Mouse (Mus musculus) kidney, embryonic 14.5 days (tissue): ENCODE measurements around the gene Dnm2. TPM values are rescaled to one million over a fixed set of nuclear protein-coding genes. Genes with fewer than 3 reads are reported as not detected.
"Not testable (repeated sequence)": the region's sequence is repeated elsewhere in the genome, so short reads cannot be mapped to it uniquely, and the experiment has no call there.

Source experiments
- ATAC-seq: fragments of 200-750 bp; cut with Nextera tagmentation; 2 replicates; pipeline ENCODE4 v1.8.0; 2017; ENCODE audit warnings: moderate number of reproducible peaks, mild to moderate bottlenecking, moderate TSS enrichment, moderate library complexity; ENCODE audit not compliant: low FRiP score, low TSS enrichment
- H3K27ac ChIP-seq: fragments of 300-500 bp; sonication (generic); 2 replicates; pipeline ENCODE4 v1.5.1; 2014; ENCODE audit warnings: low read depth, mild to moderate bottlenecking, low read length, moderate library complexity, mixed read lengths
- H3K27me3 ChIP-seq: fragments of 300-500 bp; sonication (generic); 2 replicates; pipeline ENCODE4 v1.6.1; 2014; ENCODE audit warnings: mild to moderate bottlenecking, low read length; ENCODE audit not compliant: control insufficient read depth, insufficient read depth
- H3K36me3 ChIP-seq: fragments of 300-500 bp; sonication (generic); 2 replicates; pipeline ENCODE4 v1.6.1; 2014; ENCODE audit warnings: low read length, mixed read lengths; ENCODE audit not compliant: control insufficient read depth, insufficient read depth
- H3K4me1 ChIP-seq: fragments of 300-500 bp; sonication (generic); 2 replicates; pipeline ENCODE4 v1.6.1; 2014; ENCODE audit warnings: low read length, mixed read lengths; ENCODE audit not compliant: control insufficient read depth, insufficient read depth
- H3K4me2 ChIP-seq: fragments of 300-500 bp; sonication (generic); replicated peaks from 2 replicates; pipeline ENCODE4 v1.6.1; 2014; ENCODE audit warnings: low read depth, mild to moderate bottlenecking, low read length
- H3K4me3 ChIP-seq: fragments of 300-500 bp; sonication (generic); 2 replicates; pipeline ENCODE4 v1.5.1; 2014; ENCODE audit warnings: mild to moderate bottlenecking, low read length
- H3K9ac ChIP-seq: fragments of 300-500 bp; sonication (generic); 2 replicates; pipeline ENCODE4 v1.6.1; 2014; ENCODE audit warnings: low read depth, mild to moderate bottlenecking, low read length, moderate library complexity
- H3K9me3 ChIP-seq: fragments of 300-500 bp; sonication (generic); 2 replicates; pipeline ENCODE4 v1.6.1; 2016; ENCODE audit warnings: low read length; ENCODE audit not compliant: control insufficient read depth
- WGBS: fragments of 180-500 bp; shearing (Covaris S2); extraction: QIAGEN DNeasy Blood & Tissue Kit; methylation state at CpG from one replicate; pipeline ENCODE4 v1.1.7; 2014; 5-methylcytosine and 5-hydroxymethylcytosine counted together
- polyA plus RNA-seq: library from polyadenylated mRNA; unstranded; fragments of >200 nt; fragmentation: Nextera tagmentation; extraction: Ambion mirVana; gene quantifications from 2 replicates; pipeline ENCODE4 v1.2.1, GENCODE M21; 2014

Dnm2 gene
- polyA plus RNA-seq, 1 experiment from 2014 or later, result 66.1 TPM

DNA sequence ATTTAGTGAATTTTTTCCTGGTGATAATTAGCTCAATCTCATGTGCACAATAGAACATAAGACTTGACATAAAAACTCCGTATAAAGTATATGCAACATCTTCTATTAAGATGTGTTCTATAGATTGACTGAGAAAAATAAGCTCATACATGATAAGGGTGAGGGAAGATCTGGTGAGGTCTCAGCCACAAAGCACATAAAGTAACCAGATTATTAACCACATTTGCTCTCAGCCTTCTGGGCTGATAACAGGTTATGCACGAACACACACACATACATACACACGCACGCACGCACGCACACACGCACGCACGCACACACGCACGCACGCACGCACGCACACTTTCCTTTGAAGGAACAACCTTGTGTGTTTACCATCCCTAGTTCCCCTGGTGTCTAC lies 111.8 kb downstream of the Dnm2 start:
- no peak overlapping the region for H3K4me3 ChIP-seq
- no peaks in the 10 kb centered on the region for H3K27me3 ChIP-seq
- H3K9ac ChIP-seq, result no peak overlapping the region
- H3K9me3 ChIP-seq, result no peaks in the 10 kb centered on the region
- 91% methylated on average over 14 of the region's 14 CpGs for WGBS
- no peak for ATAC-seq
- no peaks in the 10 kb centered on the region for H3K36me3 ChIP-seq
- H3K4me2 ChIP-seq, result no peak overlapping the region
- no peaks in the 10 kb centered on the region for H3K4me1 ChIP-seq
- no peak overlapping the region for H3K27ac ChIP-seq

- H3K9me3 ChIP-seq, result no peaks in the 10 kb centered on the region
- H3K9ac ChIP-seq, result no peak overlapping the region
- H3K36me3 ChIP-seq, result no peaks in the 10 kb centered on the region
- no peaks in the 10 kb centered on the region for H3K27me3 ChIP-seq
- H3K4me2 ChIP-seq, result no peak overlapping the region
- no peak overlapping the region for H3K27ac ChIP-seq
- H3K4me3 ChIP-seq, result no peak overlapping the region
- H3K4me1 ChIP-seq, result no peaks in the 10 kb centered on the region
- WGBS, result 75% methylated on average over 4 of the region's 4 CpGs
- ATAC-seq, result no peak
Observed at GRCm38 (mm10) chr9:21537009-21537408, 112.3 kb downstream of the Dnm2 start.

DNA sequence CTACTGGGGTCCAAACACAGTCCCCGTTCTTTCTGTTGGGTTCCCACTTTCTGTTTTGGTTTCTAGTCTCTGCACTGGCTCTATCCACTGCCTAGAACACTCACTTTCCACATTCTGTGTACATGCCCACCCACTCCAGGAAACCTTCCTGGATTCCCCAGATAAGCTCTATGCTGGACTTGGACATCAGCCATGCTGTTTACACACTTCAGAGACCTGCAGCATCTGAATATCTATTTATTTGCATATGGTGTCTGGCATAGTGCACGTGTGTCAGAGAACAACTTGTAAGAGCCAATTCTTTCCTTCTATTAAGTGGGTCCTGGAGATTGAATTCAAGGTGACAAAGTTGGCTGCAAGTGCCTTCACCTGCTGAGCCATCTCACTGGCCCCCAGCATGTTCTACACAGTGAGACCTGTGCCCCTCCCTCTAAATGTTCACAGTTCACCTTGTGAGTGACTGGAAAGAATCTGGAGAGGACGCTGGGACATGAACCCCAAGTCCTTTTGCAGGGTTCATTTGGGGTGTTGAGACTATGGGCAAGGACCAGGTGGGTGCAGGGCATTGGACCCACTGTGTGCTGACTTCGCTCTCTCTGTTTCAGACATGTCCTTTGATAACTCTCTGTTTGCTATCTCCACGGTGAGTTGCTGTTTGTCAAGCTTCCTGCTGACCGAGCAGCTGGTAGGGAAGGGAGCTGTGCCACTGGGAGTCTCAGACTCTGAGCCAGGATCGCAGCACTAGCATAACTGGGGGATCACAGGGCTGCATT lies 115.5 kb downstream of the Dnm2 start:
- H3K9ac ChIP-seq, result no peak overlapping the region
- no peak for ATAC-seq
- H3K27ac ChIP-seq, result no peak overlapping the region
- peaks cover 5% of the 10 kb centered on the region; the same call in 1 of the 2 replicates for H3K4me1 ChIP-seq
- no peaks in the 10 kb centered on the region for H3K9me3 ChIP-seq
- H3K27me3 ChIP-seq, result no peaks in the 10 kb centered on the region
- no peak overlapping the region for H3K4me3 ChIP-seq
- H3K36me3 ChIP-seq, result no peaks in the 10 kb centered on the region
- H3K4me2 ChIP-seq, result no peak overlapping the region
- WGBS, result 80% methylated on average over 7 of the region's 7 CpGs

DNA sequence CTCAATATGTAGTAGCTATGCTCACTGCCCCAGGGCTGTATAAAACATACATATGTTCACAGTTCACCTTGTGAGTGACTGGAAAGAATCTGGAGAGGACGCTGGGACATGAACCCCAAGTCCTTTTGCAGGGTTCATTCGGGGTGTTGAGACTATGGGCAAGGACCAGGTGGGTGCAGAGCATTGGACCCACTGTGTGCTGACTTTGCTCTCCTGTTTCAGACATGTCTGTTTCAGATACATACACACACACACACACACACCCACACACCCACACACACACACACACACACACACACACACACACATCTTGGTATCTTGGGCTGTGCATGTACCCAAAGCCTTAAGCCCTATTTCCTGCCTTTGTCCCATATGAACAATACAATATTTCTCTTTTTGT lies 117.3 kb downstream of the Dnm2 start:
- not testable (repeated sequence) for H3K4me2 ChIP-seq, H3K27me3 ChIP-seq, H3K9ac ChIP-seq, H3K27ac ChIP-seq, H3K4me3 ChIP-seq, ATAC-seq, H3K9me3 ChIP-seq, H3K36me3 ChIP-seq, H3K4me1 ChIP-seq
- 87% methylated on average over 2 of the region's 2 CpGs for WGBS

- no peaks in the 10 kb centered on the region for H3K9me3 ChIP-seq
- 6% methylated on average over 9 of the region's 9 CpGs for whole genome bisulfite sequencing
- H3K27me3 ChIP-seq, result no peaks in the 10 kb centered on the region
Observed at GRCm38 (mm10) chr9:21545351-21545915, 120.7 kb downstream of the Dnm2 start.

GRCm38 (mm10) chr9:21545916-21546788 lies 121.4 kb downstream of the Dnm2 start:
- Histone ChIP-seq H3K4me3 (peak overlapping the region; percentile 84), H3K9ac (peak overlapping the region; percentile 99), H3K27me3 (no peaks in the 10 kb centered on the region), H3K4me1 (peaks cover 16% of the 10 kb centered on the region; the same call in 1 of the 2 replicates), H3K9me3 (no peaks in the 10 kb centered on the region), H3K36me3 (peaks cover 15% of the 10 kb centered on the region; the same call in 1 of the 2 replicates), H3K4me2 (peak overlapping the region; percentile 50), H3K27ac (peak overlapping the region; percentile 92)
- WGBS, result under 1% methylated on average over 58 of the region's 67 CpGs
- peak; percentile 92 for ATAC-seq

More at GRCm38 (mm10) chr9:21545351-21545915, 120.7 kb downstream of the Dnm2 start:
- peak overlapping the region; percentile 92 for H3K27ac ChIP-seq
- ATAC-seq, result peak; percentile 73
- peak overlapping the region; percentile 99 for H3K9ac ChIP-seq
- peak overlapping the region; percentile 50 for H3K4me2 ChIP-seq
- peaks cover 16% of the 10 kb centered on the region; the same call in 1 of the 2 replicates for H3K4me1 ChIP-seq
- H3K36me3 ChIP-seq, result peaks cover 8% of the 10 kb centered on the region; the same call in 1 of the 2 replicates
- peak overlapping the region; percentile 84 for H3K4me3 ChIP-seq

GRCm38 (mm10) chr9:21546789-21547074 lies 122.0 kb downstream of the Dnm2 start, which contains the start of gene Carm1:
TSS of gene Carm1 (plus strand) at chr9:21546894.
- H3K27me3 ChIP-seq, result no peaks in the 10 kb centered on the region
- H3K27ac ChIP-seq, result peak within 1 kb of the TSS; percentile 98
- peaks cover 19% of the 10 kb centered on the region; the same call in 1 of the 2 replicates for H3K36me3 ChIP-seq
- ATAC-seq, result no peak
- H3K4me2 ChIP-seq, result peak within 1 kb of the TSS; percentile 64
- peaks cover 16% of the 10 kb centered on the region; the same call in 1 of the 2 replicates for H3K4me1 ChIP-seq
- peak within 1 kb of the TSS; percentile 99 for H3K9ac ChIP-seq
- no peaks in the 10 kb centered on the region for H3K9me3 ChIP-seq
- WGBS, result 0% methylated on average over 29 of the region's 52 CpGs
- peak within 1 kb of the TSS; percentile 84 for H3K4me3 ChIP-seq

- Histone ChIP-seq H3K4me2 (peak overlapping the region; percentile 64), H3K4me1 (peaks cover 16% of the 10 kb centered on the region; the same call in 1 of the 2 replicates), H3K9me3 (no peaks in the 10 kb centered on the region), H3K36me3 (peaks cover 22% of the 10 kb centered on the region; the same call in 1 of the 2 replicates), H3K4me3 (peak overlapping the region; percentile 84), H3K27me3 (no peaks in the 10 kb centered on the region), H3K27ac (peak overlapping the region; percentile 98), H3K9ac (peak overlapping the region; percentile 99)
- under 1% methylated on average over 50 of the region's 66 CpGs for WGBS
- ATAC-seq, result peak; percentile 26
Observed at GRCm38 (mm10) chr9:21547075-21547941, 122.6 kb downstream of the Dnm2 start.
